Mouse (Mus musculus) heart, embryonic 16.5 days (tissue): ENCODE measurements around the gene Nrde2. TPM values are rescaled to one million over a fixed set of nuclear protein-coding genes. Genes with fewer than 3 reads are reported as not detected.

ENCODE experiments used
- ATAC-seq: fragments of 200-750 bp; cut with Nextera tagmentation; replicated peaks from 2 replicates; pipeline ENCODE4 v1.8.0; 2017; ENCODE audit warnings: moderate number of reproducible peaks; ENCODE audit not compliant: insufficient read depth, low FRiP score; ENCODE audit errors: extremely low read depth
- H3K27ac ChIP-seq: fragments of 300-500 bp; sonication (generic); 2 replicates; pipeline ENCODE4 v1.5.1; 2014; ENCODE audit warnings: mild to moderate bottlenecking, low read length, control low read depth, moderate library complexity
- H3K27me3 ChIP-seq: fragments of 300-500 bp; sonication (generic); 2 replicates; pipeline ENCODE4 v1.6.1; 2014; ENCODE audit warnings: low read length, mixed read lengths; ENCODE audit not compliant: control insufficient read depth, insufficient read depth
- H3K36me3 ChIP-seq: fragments of 300-500 bp; sonication (generic); 2 replicates; pipeline ENCODE4 v1.6.1; 2014; ENCODE audit not compliant: control insufficient read depth, insufficient read depth
- H3K4me1 ChIP-seq: fragments of 300-500 bp; sonication (generic); 2 replicates; pipeline ENCODE4 v1.6.1; 2014; ENCODE audit warnings: low read length, mixed read lengths; ENCODE audit not compliant: control insufficient read depth, insufficient read depth
- H3K4me2 ChIP-seq: fragments of 300-500 bp; sonication (generic); 2 replicates; pipeline ENCODE4 v1.6.1; 2014; ENCODE audit warnings: low read depth, mild to moderate bottlenecking, control low read depth, low read length
- H3K4me3 ChIP-seq: fragments of 300-500 bp; sonication (generic); 2 replicates; pipeline ENCODE4 v1.5.1; 2014; ENCODE audit warnings: mild to moderate bottlenecking, control low read depth, low read length
- H3K9ac ChIP-seq: fragments of 300-500 bp; sonication (generic); 2 replicates; pipeline ENCODE4 v1.6.1; 2014; ENCODE audit warnings: low read length, control low read depth
- H3K9me3 ChIP-seq: fragments of 300-500 bp; sonication (generic); replicated peaks from 2 replicates; pipeline ENCODE4 v1.6.1; 2016; ENCODE audit warnings: low read length; ENCODE audit not compliant: control insufficient read depth
- WGBS: fragments of 180-500 bp; shearing (Covaris S2); extraction: QIAGEN DNeasy Blood & Tissue Kit; methylation state at CpG from one replicate; pipeline ENCODE4 v1.1.7; 2014; 5-methylcytosine and 5-hydroxymethylcytosine counted together
- polyA plus RNA-seq: library from polyadenylated mRNA; unstranded; fragments of >200 nt; fragmentation: Nextera tagmentation; extraction: Ambion mirVana; gene quantifications from 2 replicates; pipeline ENCODE4 v1.2.1, GENCODE M21; 2015

The Nrde2 gene
- polyA plus RNA-seq, 1 experiment from 2014 or later: 9.8 TPM

- 49% methylated on average over 3 of the region's 3 CpGs for WGBS
- Histone ChIP-seq H3K4me1 (no peaks in the 10 kb centered on the region), H3K9ac (no peak overlapping the region), H3K9me3 (no peaks in the 10 kb centered on the region), H3K27me3 (no peaks in the 10 kb centered on the region), H3K4me2 (no peak overlapping the region), H3K36me3 (no peaks in the 10 kb centered on the region), H3K4me3 (no peak overlapping the region), H3K27ac (no peak overlapping the region)
- no peak for ATAC-seq
These were observed 59.3 kb downstream of the Nrde2 start for GRCm38 (mm10) chr12:100099971-100100706.

DNA sequence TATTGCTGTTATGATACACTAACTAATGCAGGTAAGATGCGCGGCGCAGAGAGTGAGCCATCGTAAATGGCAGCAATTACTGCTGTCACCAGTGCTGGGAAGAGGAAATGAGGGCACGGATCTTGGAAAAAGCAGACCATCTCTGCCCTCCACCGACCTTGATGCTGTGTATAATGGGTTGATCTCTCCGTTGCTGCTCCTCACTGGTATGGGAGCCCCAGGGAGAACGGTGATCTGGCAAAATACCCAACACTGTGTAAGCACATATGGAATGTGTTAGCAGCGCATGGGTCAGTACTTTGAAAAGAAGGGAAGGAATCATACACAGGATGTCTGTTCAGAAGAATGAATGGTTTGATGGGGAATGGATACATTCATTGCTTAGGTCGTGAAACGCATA is 66.4 kb downstream of the Nrde2 start:
- no peaks in the 10 kb centered on the region for H3K36me3 ChIP-seq
- no peak overlapping the region for H3K9ac ChIP-seq
- 76% methylated on average over 11 of the region's 11 CpGs for whole genome bisulfite sequencing
- no peaks in the 10 kb centered on the region for H3K4me1 ChIP-seq
- ATAC-seq: no peak
- H3K4me3 ChIP-seq: no peak overlapping the region
- H3K27me3 ChIP-seq: no peaks in the 10 kb centered on the region
- H3K4me2 ChIP-seq: no peak overlapping the region
- no peaks in the 10 kb centered on the region for H3K9me3 ChIP-seq
- H3K27ac ChIP-seq: no peak overlapping the region

DNA sequence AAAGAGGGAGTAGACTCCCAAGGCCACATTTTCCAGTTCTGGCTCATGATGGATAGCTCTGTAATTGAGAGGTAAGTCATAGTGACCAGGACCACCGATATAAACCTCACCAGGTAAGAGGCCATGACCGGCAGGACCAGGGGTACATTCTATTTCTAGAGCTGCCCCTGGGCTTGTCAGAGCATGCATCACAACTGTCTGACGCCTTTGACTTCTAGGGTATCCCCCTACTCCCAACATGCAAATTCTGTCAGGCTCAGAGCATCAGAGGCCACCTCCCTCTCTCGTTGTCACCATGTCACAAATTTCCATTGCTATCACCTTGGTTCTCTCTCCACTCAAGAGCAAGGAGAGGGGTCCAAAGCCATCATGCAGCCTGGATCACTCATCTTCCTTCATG is 68.7 kb downstream of the Nrde2 start:
- Histone ChIP-seq H3K9ac (no peak overlapping the region), H3K36me3 (no peaks in the 10 kb centered on the region), H3K9me3 (no peaks in the 10 kb centered on the region), H3K4me1 (no peaks in the 10 kb centered on the region), H3K4me2 (no peak overlapping the region), H3K27ac (no peak overlapping the region), H3K27me3 (no peaks in the 10 kb centered on the region), H3K4me3 (no peak overlapping the region)
- 79% methylated on average over 4 of the region's 4 CpGs for WGBS
- ATAC-seq: no peak

DNA sequence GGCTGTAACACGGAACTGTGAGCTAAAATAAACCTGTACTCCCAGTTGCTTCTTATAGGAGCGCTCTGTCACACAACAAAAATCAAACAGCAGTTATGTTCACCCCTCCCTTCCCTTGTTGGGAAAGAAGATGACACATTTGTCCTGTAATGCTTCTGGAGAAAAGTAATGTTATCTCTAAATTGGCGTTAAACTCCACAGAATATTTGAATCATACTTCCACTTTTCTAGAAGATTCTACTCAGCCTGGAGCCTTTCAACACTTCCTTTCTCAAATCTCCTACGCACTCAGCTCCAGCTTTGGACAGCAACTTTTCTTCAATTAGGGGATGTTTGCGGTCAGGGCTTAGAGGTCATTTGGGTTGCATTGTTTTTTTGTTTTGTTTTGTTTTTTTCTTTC is 70.2 kb downstream of the Nrde2 start:
- Histone ChIP-seq H3K4me1 (peaks cover under 1% of the 10 kb centered on the region), H3K27ac (no peak overlapping the region), H3K36me3 (no peaks in the 10 kb centered on the region), H3K27me3 (no peaks in the 10 kb centered on the region), H3K9me3 (no peaks in the 10 kb centered on the region), H3K4me2 (no peak overlapping the region), H3K4me3 (no peak overlapping the region), H3K9ac (no peak overlapping the region)
- WGBS: 76% methylated on average over 5 of the region's 5 CpGs
- no peak for ATAC-seq

DNA sequence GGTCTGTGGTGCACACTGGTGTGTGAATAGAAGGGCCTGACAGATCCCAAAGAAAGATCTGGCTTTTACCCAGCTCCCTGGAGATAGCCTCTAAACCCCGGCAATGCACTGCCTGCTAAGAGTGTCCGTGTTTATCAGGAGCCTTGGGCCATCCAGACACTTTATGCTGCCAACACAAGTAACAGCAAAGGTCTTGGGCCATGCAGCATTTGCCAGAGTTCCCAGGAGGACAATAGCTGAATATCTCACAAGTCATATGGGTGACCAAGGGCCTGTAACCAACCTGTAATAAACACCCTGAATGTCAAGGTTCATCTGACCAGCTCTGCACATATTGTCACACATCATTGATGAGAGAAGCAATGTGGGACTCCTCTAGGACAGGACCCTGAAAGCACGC is 71.4 kb downstream of the Nrde2 start:
- H3K4me3 ChIP-seq: no peak overlapping the region
- 59% methylated on average over 3 of the region's 3 CpGs for WGBS
- no peak for ATAC-seq
- no peak overlapping the region for H3K27ac ChIP-seq
- no peak overlapping the region for H3K4me2 ChIP-seq
- peaks cover 4% of the 10 kb centered on the region for H3K4me1 ChIP-seq
- H3K27me3 ChIP-seq: no peaks in the 10 kb centered on the region
- H3K9me3 ChIP-seq: no peaks in the 10 kb centered on the region
- H3K36me3 ChIP-seq: no peaks in the 10 kb centered on the region
- no peak overlapping the region for H3K9ac ChIP-seq

- 0 out of 2 replicates have a peak, but pooled peaks have one; percentile 10 for ATAC-seq
- Histone ChIP-seq H3K27me3 (no peaks in the 10 kb centered on the region), H3K9me3 (no peaks in the 10 kb centered on the region), H3K9ac (no peak overlapping the region), H3K36me3 (no peaks in the 10 kb centered on the region), H3K27ac (no peak overlapping the region), H3K4me3 (no peak overlapping the region), H3K4me1 (peaks cover 4% of the 10 kb centered on the region), H3K4me2 (no peak overlapping the region)
- 50% methylated on average over 8 of the region's 8 CpGs for WGBS
These were observed 79.7 kb downstream of the Nrde2 start for GRCm38 (mm10) chr12:100079636-100080286.

GRCm38 (mm10) chr12:100075715-100076114 is 83.7 kb downstream of the Nrde2 start:
- ATAC-seq: no peak
- no peaks in the 10 kb centered on the region for H3K36me3 ChIP-seq
- 60% methylated on average over 4 of the region's 4 CpGs for WGBS
- H3K4me3 ChIP-seq: no peak overlapping the region
- no peak overlapping the region for H3K9ac ChIP-seq
- no peaks in the 10 kb centered on the region for H3K27me3 ChIP-seq
- no peak overlapping the region for H3K27ac ChIP-seq
- no peak overlapping the region for H3K4me2 ChIP-seq
- H3K4me1 ChIP-seq: no peaks in the 10 kb centered on the region
- H3K9me3 ChIP-seq: no peaks in the 10 kb centered on the region

Other genes with a start within 250 kb of the Nrde2 start
- gene Kcnk13, start 195.2 kb downstream of the Nrde2 start, polyA plus RNA-seq: 0.22 and 0.36 TPM in 2 replicates
- gene Psmc1, start 49.5 kb downstream of the Nrde2 start, polyA plus RNA-seq: 197 and 220 TPM in 2 replicates
- gene Calm1, start 39.8 kb upstream of the Nrde2 start, polyA plus RNA-seq: 756 and 762 TPM in 2 replicates